Mouse (Mus musculus) ES-E14 (cell line): ENCODE results near the gene Cr2. TPM values are rescaled to one million over a fixed set of nuclear protein-coding genes. Genes with fewer than 3 reads are reported as not detected.

Experiments used
- DNase-seq: peaks from one replicate; pipeline ENCODE4 v3.0.0-alpha.2; 2013; ENCODE audit warnings: low read depth, low spot score
- H3K27ac ChIP-seq: 2 replicates; pipeline ENCODE4 v1.5.1; 2012; ENCODE audit warnings: low read depth, mild to moderate bottlenecking, low read length, moderate library complexity, mixed read lengths; ENCODE audit not compliant: poor library complexity, insufficient read depth, severe bottlenecking
- H3K36me3 ChIP-seq: 2 replicates; pipeline ENCODE4 v1.6.1; 2012; ENCODE audit warnings: mild to moderate bottlenecking, low read length, moderate library complexity, mixed read lengths; ENCODE audit not compliant: control insufficient read depth, poor library complexity, insufficient read depth, severe bottlenecking
- H3K4me1 ChIP-seq, 2 experiments: fragments of 150-350 bp in 1 of 2; sonication (generic) in 1 of 2; 2 replicates each; pipeline ENCODE4 v1.6.1; 2012; ENCODE audit warnings: low read length in 2 of 2, mild to moderate bottlenecking in 1 of 2, mixed read lengths in 1 of 2; ENCODE audit not compliant: control insufficient read depth in 2 of 2, insufficient read depth in 2 of 2, poor library complexity in 1 of 2
- H3K4me3 ChIP-seq, 2 experiments: fragments of 150-350 bp in 1 of 2; sonication (generic) in 1 of 2; 2 replicates each; pipeline ENCODE4 v1.5.1; 2012; ENCODE audit warnings: low read length in 2 of 2, low read depth in 1 of 2, mild to moderate bottlenecking in 1 of 2, mixed read lengths in 1 of 2; ENCODE audit not compliant: insufficient read depth in 1 of 2, poor library complexity in 1 of 2, severe bottlenecking in 1 of 2
- H3K9ac ChIP-seq: 2 replicates; pipeline ENCODE4 v1.6.1; 2012; ENCODE audit warnings: low read depth, mild to moderate bottlenecking, low read length, mixed read lengths; ENCODE audit not compliant: poor library complexity, insufficient read depth, severe bottlenecking
- H3K9me3 ChIP-seq: fragments of 150-350 bp; sonication (generic); 2 replicates; pipeline ENCODE4 v1.6.1; 2012; ENCODE audit warnings: low read depth, mild to moderate bottlenecking, low read length; ENCODE audit not compliant: control insufficient read depth, insufficient read depth
- CHD2 ChIP-seq: IDR thresholded peaks from 2 replicates; pipeline ENCODE4 v1.6.1; 2014; ENCODE audit warnings: mild to moderate bottlenecking, low read depth, low read length, inconsistent platforms
- HCFC1 ChIP-seq: IDR thresholded peaks from 2 replicates; pipeline ENCODE4 v1.6.1; 2012; ENCODE audit warnings: low read length, inconsistent platforms, borderline replicate concordance; ENCODE audit not compliant: insufficient read depth
- MAFK ChIP-seq: IDR thresholded peaks from 2 replicates; pipeline ENCODE4 v1.6.1; 2014; ENCODE audit warnings: mild to moderate bottlenecking, low read depth, low read length, inconsistent platforms; ENCODE audit not compliant: insufficient read depth
- ZC3H11A ChIP-seq: IDR thresholded peaks from 2 replicates; pipeline ENCODE4 v1.6.1; 2012; ENCODE audit warnings: low read depth, mild to moderate bottlenecking, inconsistent platforms, low read length, borderline replicate concordance
- ZNF384 ChIP-seq: IDR thresholded peaks from 2 replicates; pipeline ENCODE4 v1.6.1; 2012; ENCODE audit warnings: low read depth, low read length, inconsistent platforms
- in situ Hi-C, 2 experiments: fragments of 600-800 bp; cut with MboI; formaldehyde crosslinking; loops; one replicate each; pipeline ENCODE4 v1.15.1; 2025; ENCODE audit warnings: low sequenced_read_pairs in 2 of 2, inconsistent platforms in 1 of 2; ENCODE audit not compliant: unreplicated experiment in 2 of 2
- total RNA-seq: library from RNA; depleted of rRNA; stranded (reverse); fragments of 300-350 nt; gene quantifications from 2 replicates; pipeline ENCODE4 v1.2.3, GENCODE M21; 2012

The Cr2 gene
- total RNA-seq, 1 experiment: 0.31 TPM

GRCm38 (mm10) chr1:195164996-195165755 lies 11.3 kb downstream of the Cr2 start:
- Histone ChIP-seq H3K4me3 (no peak overlapping the region), H3K9me3 (no peaks in the 10 kb centered on the region), H3K27ac (no peak overlapping the region), H3K36me3 (no peaks in the 10 kb centered on the region), H3K9ac (no peak overlapping the region), H3K4me1 (no peaks in the 10 kb centered on the region)
- DNase-seq: no peak
- in situ Hi-C loops: no loop called here
- TF ChIP-seq MAFK (peak; percentile 50; the same call in 1 of the 2 replicates), ZC3H11A (no peak), CHD2 (no peak)

- Histone ChIP-seq H3K27ac (no peak overlapping the region), H3K4me3 (no peak overlapping the region), H3K4me1 (no peaks in the 10 kb centered on the region), H3K36me3 (no peaks in the 10 kb centered on the region), H3K9me3 (no peaks in the 10 kb centered on the region), H3K9ac (no peak overlapping the region)
- no peak for DNase-seq
- TF ChIP-seq CHD2 (no peak), ZC3H11A (no peak), ZNF384 (no peak), MAFK (no peak), HCFC1 (no peak)
- in situ Hi-C loops: no loop called here
These were observed 44.4 kb downstream of the Cr2 start for GRCm38 (mm10) chr1:195132070-195132469.

- H3K9me3 ChIP-seq: no peaks in the 10 kb centered on the region
- TF ChIP-seq HCFC1: no peak
- no peak for TF ChIP-seq ZNF384
- no peak for TF ChIP-seq MAFK
- TF ChIP-seq ZC3H11A: no peak
- no peak for TF ChIP-seq CHD2
- H3K4me1 ChIP-seq: no peaks in the 10 kb centered on the region
- DNase-seq: no peak
- peak overlapping the region; percentile 75 to 84; a peak in 3 of 4 replicates for H3K4me3 ChIP-seq
- no peak overlapping the region for H3K27ac ChIP-seq
- H3K36me3 ChIP-seq: no peaks in the 10 kb centered on the region
- in situ Hi-C loops: no loop called here
- H3K9ac ChIP-seq: no peak overlapping the region
These were observed 44.9 kb downstream of the Cr2 start for GRCm38 (mm10) chr1:195131675-195132015.

GRCm38 (mm10) chr1:195130953-195131674 lies 45.4 kb downstream of the Cr2 start, which contains the start of gene Cr1l:
Gene Cr1l (minus strand): TSS chr1:195131586.
- H3K4me3 ChIP-seq: peak within 1 kb of the TSS; percentile 75 to 84
- H3K27ac ChIP-seq: peak within 1 kb of the TSS; percentile 67
- TF ChIP-seq HCFC1 (no peak), ZC3H11A (0 out of 2 replicates have a peak, but pooled peaks have one; percentile 1), ZNF384 (no peak), CHD2 (no peak), MAFK (no peak)
- H3K9me3 ChIP-seq: no peaks in the 10 kb centered on the region
- H3K9ac ChIP-seq: peak within 1 kb of the TSS; percentile 91
- no peaks in the 10 kb centered on the region for H3K4me1 ChIP-seq
- in situ Hi-C loops: no loop called here
- peak; percentile 62 for DNase-seq
- H3K36me3 ChIP-seq: no peaks in the 10 kb centered on the region
